Mouse (Mus musculus) urinary bladder, postnatal 36 days (tissue): ENCODE measurements around the gene Erc2.

Source experiments
- DNase-seq, 2 experiments: peaks; one replicate each; pipeline ENCODE4 v3.0.0; 2022; ENCODE audit warnings: low spot score in 2 of 2, mixed read lengths in 1 of 2

Gene Erc2

GRCm38 (mm10) chr14:28173736-28174135 lies 551.5 kb downstream of the Erc2 start:
- DNase-seq = no peak

GRCm38 (mm10) chr14:28181070-28181825 lies 559.0 kb downstream of the Erc2 start:
- DNase-seq = no peak

- DNase-seq = no peak
Measured at GRCm38 (mm10) chr14:28192711-28193364, 570.6 kb downstream of the Erc2 start.

GRCm38 (mm10) chr14:28203874-28204273 lies 581.6 kb downstream of the Erc2 start:
- DNase-seq = no peak

- DNase-seq = no peak
Measured at GRCm38 (mm10) chr14:28206303-28206702, 584.1 kb downstream of the Erc2 start.

- no peak for DNase-seq
Measured at GRCm38 (mm10) chr14:28225550-28225949, 603.3 kb downstream of the Erc2 start.

GRCm38 (mm10) chr14:28230563-28230962 lies 608.3 kb downstream of the Erc2 start:
- DNase-seq = no peak

GRCm38 (mm10) chr14:28231241-28231640 lies 609.0 kb downstream of the Erc2 start:
- DNase-seq = no peak

GRCm38 (mm10) chr14:28238336-28239048 lies 616.3 kb downstream of the Erc2 start:
- no peak for DNase-seq

- DNase-seq = no peak
Measured at GRCm38 (mm10) chr14:28240111-28240510, 617.9 kb downstream of the Erc2 start.

- DNase-seq = no peak
Measured at GRCm38 (mm10) chr14:28242743-28243142, 620.5 kb downstream of the Erc2 start.

GRCm38 (mm10) chr14:28243474-28243873 lies 621.2 kb downstream of the Erc2 start:
- no peak for DNase-seq

- DNase-seq = no peak
Measured at GRCm38 (mm10) chr14:28262706-28263105, 640.5 kb downstream of the Erc2 start.

GRCm38 (mm10) chr14:28267367-28267766 lies 645.1 kb downstream of the Erc2 start:
- DNase-seq = no peak

- no peak for DNase-seq
Measured at GRCm38 (mm10) chr14:28271846-28272245, 649.6 kb downstream of the Erc2 start.

- DNase-seq = no peak
Measured at GRCm38 (mm10) chr14:28273669-28274068, 651.4 kb downstream of the Erc2 start.

GRCm38 (mm10) chr14:28274826-28275225 lies 652.6 kb downstream of the Erc2 start:
- DNase-seq = no peak

- no peak for DNase-seq
Measured at GRCm38 (mm10) chr14:28278951-28279350, 656.7 kb downstream of the Erc2 start.

GRCm38 (mm10) chr14:28280376-28280775 lies 658.1 kb downstream of the Erc2 start:
- no peak for DNase-seq

GRCm38 (mm10) chr14:28283319-28284095 lies 661.3 kb downstream of the Erc2 start:
- DNase-seq = peak in 1 of 2 experiments; percentile 60

- DNase-seq = no peak
Measured at GRCm38 (mm10) chr14:28286511-28286910, 664.3 kb downstream of the Erc2 start.

- DNase-seq = no peak
Measured at GRCm38 (mm10) chr14:28288196-28288595, 666.0 kb downstream of the Erc2 start.
